Mouse (Mus musculus) kidney, postnatal 0 days (tissue): ENCODE measurements around the gene Gnat2. TPM values are rescaled to one million over a fixed set of nuclear protein-coding genes. Genes with fewer than 3 reads are reported as not detected.

Experiments used
- ATAC-seq: fragments of 200-750 bp; cut with Nextera tagmentation; replicated peaks from 2 replicates; pipeline ENCODE4 v1.8.0; 2017; ENCODE audit warnings: low read depth, moderate number of reproducible peaks, moderate TSS enrichment, moderate library complexity; ENCODE audit not compliant: low FRiP score
- DNase-seq: peaks from one replicate; pipeline ENCODE4 v3.0.0-alpha.2; 2016; ENCODE audit warnings: low spot score
- H3K27ac ChIP-seq: fragments of 300-500 bp; sonication (generic); 2 replicates; pipeline ENCODE4 v1.5.1; 2014; ENCODE audit warnings: mild to moderate bottlenecking
- H3K27me3 ChIP-seq: fragments of 300-500 bp; sonication (generic); 2 replicates; pipeline ENCODE4 v1.6.1; 2014; ENCODE audit warnings: low read length, mixed read lengths; ENCODE audit not compliant: insufficient read depth
- H3K36me3 ChIP-seq: fragments of 300-500 bp; sonication (generic); 2 replicates; pipeline ENCODE4 v1.6.1; 2014; ENCODE audit warnings: low read length, mixed read lengths; ENCODE audit not compliant: insufficient read depth
- H3K4me1 ChIP-seq: fragments of 300-500 bp; sonication (generic); replicated peaks from 2 replicates; pipeline ENCODE4 v1.6.1; 2014; ENCODE audit warnings: antibody characterized with exemption, low read length, mixed read lengths; ENCODE audit not compliant: insufficient read depth
- H3K4me2 ChIP-seq: fragments of 300-500 bp; sonication (generic); 2 replicates; pipeline ENCODE4 v1.6.1; 2014; ENCODE audit warnings: mild to moderate bottlenecking, low read length, moderate library complexity, mixed read lengths
- H3K4me3 ChIP-seq: fragments of 300-500 bp; sonication (generic); replicated peaks from 2 replicates; pipeline ENCODE4 v1.5.1; 2014; ENCODE audit warnings: low read depth, low read length
- H3K9ac ChIP-seq: fragments of 300-500 bp; sonication (generic); 2 replicates; pipeline ENCODE4 v1.6.1; 2014; ENCODE audit warnings: low read depth, low read length
- H3K9me3 ChIP-seq: fragments of 300-500 bp; sonication (generic); replicated peaks from 2 replicates; pipeline ENCODE4 v1.6.1; 2016; ENCODE audit warnings: low read length, inconsistent platforms, mixed read lengths
- CTCF ChIP-seq: IDR thresholded peaks from 2 replicates; pipeline ENCODE4 v1.5.1; 2016; ENCODE audit warnings: antibody characterized with exemption, low read depth, mild to moderate bottlenecking, moderate library complexity
- WGBS: fragments of 180-500 bp; shearing (Covaris S2); extraction: QIAGEN DNeasy Blood & Tissue Kit; methylation state at CpG from one replicate; pipeline ENCODE4 v1.1.7; 2014; 5-methylcytosine and 5-hydroxymethylcytosine counted together
- polyA plus RNA-seq: library from polyadenylated mRNA; unstranded; fragments of >200 nt; fragmentation: Nextera tagmentation; extraction: Ambion mirVana; gene quantifications from 2 replicates; pipeline ENCODE4 v1.2.1, GENCODE M21; 2015

Gene Gnat2
- polyA plus RNA-seq, 1 experiment from 2014 or later, result 1.2 TPM

DNA sequence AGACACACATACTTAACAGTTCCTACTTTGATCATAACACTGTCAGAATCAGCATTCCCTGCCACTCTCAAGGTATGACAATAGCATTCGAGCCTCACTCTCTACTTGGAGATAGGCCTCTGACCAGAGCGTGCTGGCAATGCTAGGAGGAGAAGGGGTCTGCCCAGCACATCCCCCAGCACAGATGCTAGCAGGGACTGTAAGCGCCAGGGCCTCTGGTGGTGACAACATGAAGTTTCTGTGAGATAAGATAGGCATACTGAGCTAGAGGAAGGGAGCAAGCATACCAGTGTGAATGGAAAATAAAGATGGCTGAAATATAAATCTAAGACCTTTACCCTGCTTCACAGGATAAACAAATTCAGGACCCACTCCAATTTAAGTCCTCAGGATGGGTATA lies 12.7 kb downstream of the Gnat2 start:
- 87% methylated on average over 3 of the region's 3 CpGs for WGBS
- Histone ChIP-seq H3K36me3 (peaks cover 22% of the 10 kb centered on the region), H3K27me3 (no peaks in the 10 kb centered on the region), H3K27ac (no peak overlapping the region), H3K4me3 (no peak overlapping the region), H3K4me1 (no peaks in the 10 kb centered on the region), H3K9me3 (no peaks in the 10 kb centered on the region), H3K9ac (no peak overlapping the region), H3K4me2 (no peak overlapping the region)
- no peak for DNase-seq
- ATAC-seq, result no peak
- no peak for TF ChIP-seq CTCF

- Histone ChIP-seq H3K27me3 (no peaks in the 10 kb centered on the region), H3K4me1 (no peaks in the 10 kb centered on the region), H3K36me3 (peaks cover 42% of the 10 kb centered on the region), H3K4me2 (no peak overlapping the region), H3K9ac (no peak overlapping the region), H3K4me3 (no peak overlapping the region), H3K9me3 (no peaks in the 10 kb centered on the region), H3K27ac (no peak overlapping the region)
- ATAC-seq (no peak), DNase-seq (no peak)
- TF ChIP-seq CTCF, result no peak
- 88% methylated on average over 5 of the region's 5 CpGs for WGBS
Measured at GRCm38 (mm10) chr3:108111320-108111719, 18.7 kb downstream of the Gnat2 start.

DNA sequence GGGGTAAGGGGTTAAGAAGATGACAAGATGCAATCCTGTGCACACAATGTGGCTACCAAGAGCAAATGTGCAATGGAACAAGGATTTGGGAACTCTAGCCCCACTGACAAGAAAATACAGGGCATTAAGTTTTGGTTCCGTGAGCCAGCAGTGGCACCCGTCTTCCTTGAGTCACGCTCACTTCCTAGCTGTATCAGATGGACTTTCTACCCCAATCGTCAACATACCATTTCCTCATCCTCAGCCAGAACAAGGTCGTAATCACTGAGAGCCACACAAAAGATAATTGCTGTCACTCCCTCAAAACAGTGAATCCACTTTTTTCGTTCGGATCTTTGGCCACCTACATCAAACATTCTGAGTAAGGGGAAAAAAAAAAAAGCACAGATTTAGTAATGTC lies 19.7 kb downstream of the Gnat2 start:
- TF ChIP-seq CTCF, result no peak
- Histone ChIP-seq H3K27me3 (no peaks in the 10 kb centered on the region), H3K4me1 (no peaks in the 10 kb centered on the region), H3K9me3 (no peaks in the 10 kb centered on the region), H3K4me2 (no peak overlapping the region), H3K9ac (no peak overlapping the region), H3K36me3 (peaks cover 44% of the 10 kb centered on the region), H3K27ac (no peak overlapping the region), H3K4me3 (no peak overlapping the region)
- ATAC-seq (no peak), DNase-seq (no peak)
- WGBS, result 77% methylated on average over 7 of the region's 7 CpGs

DNA sequence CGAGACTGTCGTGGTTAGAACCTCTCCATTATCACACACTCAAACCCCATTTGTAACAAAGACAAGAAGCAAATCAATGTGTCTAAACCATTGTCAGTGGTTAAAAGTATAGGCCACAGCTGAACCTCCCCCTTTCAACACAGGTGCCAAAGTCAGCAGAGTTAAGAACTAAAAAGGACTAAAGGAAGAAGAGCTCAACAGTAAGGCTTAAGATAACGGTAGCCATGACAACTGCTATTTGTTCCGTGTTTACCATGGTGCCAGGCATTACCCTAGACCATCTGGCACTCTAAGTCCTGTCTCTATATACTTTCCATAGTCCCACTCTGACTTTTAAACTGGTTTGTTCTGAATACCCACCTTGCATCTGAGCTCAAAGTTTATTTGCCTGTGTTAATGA lies 20.1 kb downstream of the Gnat2 start:
- TF ChIP-seq CTCF, result no peak
- H3K4me1 ChIP-seq, result no peaks in the 10 kb centered on the region
- no peak overlapping the region for H3K27ac ChIP-seq
- H3K27me3 ChIP-seq, result no peaks in the 10 kb centered on the region
- H3K36me3 ChIP-seq, result peaks cover 45% of the 10 kb centered on the region
- DNase-seq (no peak), ATAC-seq (no peak)
- H3K4me3 ChIP-seq, result no peak overlapping the region
- H3K9me3 ChIP-seq, result no peaks in the 10 kb centered on the region
- 85% methylated on average over 4 of the region's 4 CpGs for whole genome bisulfite sequencing
- H3K9ac ChIP-seq, result no peak overlapping the region
- no peak overlapping the region for H3K4me2 ChIP-seq

GRCm38 (mm10) chr3:108113591-108114289 lies 21.2 kb downstream of the Gnat2 start:
- TF ChIP-seq CTCF, result no peak
- Histone ChIP-seq H3K4me2 (no peak overlapping the region), H3K4me3 (no peak overlapping the region), H3K4me1 (no peaks in the 10 kb centered on the region), H3K9ac (no peak overlapping the region), H3K36me3 (peaks cover 38% of the 10 kb centered on the region), H3K9me3 (no peaks in the 10 kb centered on the region), H3K27me3 (no peaks in the 10 kb centered on the region), H3K27ac (no peak overlapping the region)
- 81% methylated on average over 7 of the region's 7 CpGs for WGBS
- DNase-seq, result no peak
- no peak for ATAC-seq

GRCm38 (mm10) chr3:108117465-108117864 lies 24.9 kb downstream of the Gnat2 start:
- no peak for DNase-seq
- WGBS, result 97% methylated on average over 6 of the region's 6 CpGs
- Histone ChIP-seq H3K36me3 (peaks cover 29% of the 10 kb centered on the region), H3K27ac (no peak overlapping the region), H3K4me1 (no peaks in the 10 kb centered on the region), H3K9ac (no peak overlapping the region), H3K9me3 (no peaks in the 10 kb centered on the region), H3K4me2 (no peak overlapping the region), H3K27me3 (no peaks in the 10 kb centered on the region), H3K4me3 (no peak overlapping the region)
- no peak for TF ChIP-seq CTCF
- no peak for ATAC-seq

DNA sequence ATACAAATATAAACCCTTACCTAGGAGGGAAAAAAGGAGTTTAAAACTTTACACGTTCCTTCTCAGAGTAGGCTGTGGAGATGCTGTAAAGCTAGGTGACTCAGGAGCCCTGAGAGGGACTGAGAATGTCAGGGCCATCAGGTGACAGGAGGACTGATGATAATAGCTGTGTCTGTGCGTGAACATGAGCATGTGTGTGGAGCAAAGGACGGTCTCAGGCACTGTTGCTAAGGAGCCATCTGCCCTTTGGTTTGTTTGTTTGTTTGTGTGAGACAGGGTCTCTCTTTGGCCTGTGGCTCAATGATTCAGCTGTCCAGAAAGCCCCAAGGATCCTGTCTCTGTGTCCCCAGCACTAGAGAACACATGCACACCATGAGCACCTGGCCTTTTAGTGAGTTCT lies 28.5 kb downstream of the Gnat2 start:
- no peaks in the 10 kb centered on the region for H3K9me3 ChIP-seq
- WGBS, result 83% methylated on average over 3 of the region's 3 CpGs
- H3K4me2 ChIP-seq, result no peak overlapping the region
- ATAC-seq (no peak), DNase-seq (no peak)
- no peak overlapping the region for H3K9ac ChIP-seq
- no peak overlapping the region for H3K4me3 ChIP-seq
- H3K4me1 ChIP-seq, result no peaks in the 10 kb centered on the region
- H3K27ac ChIP-seq, result no peak overlapping the region
- peaks cover 33% of the 10 kb centered on the region for H3K36me3 ChIP-seq
- TF ChIP-seq CTCF, result no peak
- H3K27me3 ChIP-seq, result no peaks in the 10 kb centered on the region
